Mouse (Mus musculus) heart, postnatal 10 days (tissue): Measurements from ENCODE around the gene Synj2bp. TPM values are rescaled to one million over a fixed set of nuclear protein-coding genes. Genes with fewer than 3 reads are reported as not detected.
"Not testable (repeated sequence)": the region's sequence is repeated elsewhere in the genome, so short reads cannot be mapped to it uniquely, and the experiment has no call there.

Source experiments
- DNase-seq, 2 experiments: peaks; one replicate each; pipeline ENCODE4 v3.0.0; 2021
- intact Hi-C: fragments of 180-260 bp; cut with DNase I; formaldehyde crosslinking; loops from one replicate; pipeline ENCODE4 v1.15.1; 2025
- total RNA-seq, 2 experiments: library from RNA; stranded (reverse); gene quantifications; 2 replicates each; pipeline ENCODE4 v1.2.3; 2021

Synj2bp gene
- 10 to 100 TPM; 35.9 to 43.0 TPM for total RNA-seq

GRCm38 (mm10) chr12:81532316-81533028 is at the start of gene Synj2bp, which contains the start of gene Gm20498:
Gene Synj2bp, minus strand, starts transcription at chr12:81532911.
Gene Gm20498, minus strand, starts transcription at chr12:81532905.
- peak; percentile 89 for DNase-seq
- intact Hi-C loops: loop anchor here (2.0 kb wide), 1 partner anchor 62 kb away; the partner anchor contains the start of gene Med6

GRCm38 (mm10) chr12:81568374-81568773 is 35.7 kb upstream of the Synj2bp start, which contains the start of gene Adam21:
Gene Adam21, minus strand, starts transcription at chr12:81568474.
- intact Hi-C loops: no loop called here
- no peak for DNase-seq

- intact Hi-C loops: no loop called here
- no peak for DNase-seq
Observed at GRCm38 (mm10) chr12:81567931-81568330, 35.2 kb upstream of the Synj2bp start.

- intact Hi-C loops: no loop called here
- no peak for DNase-seq
Observed at GRCm38 (mm10) chr12:81564173-81564572, 31.5 kb upstream of the Synj2bp start.

GRCm38 (mm10) chr12:81549286-81549685 is 16.6 kb upstream of the Synj2bp start:
- no peak for DNase-seq
- intact Hi-C loops: no loop called here

GRCm38 (mm10) chr12:81547163-81547562 is 14.5 kb upstream of the Synj2bp start:
- intact Hi-C loops: no loop called here
- DNase-seq: no peak

- intact Hi-C loops: loop anchor here (2.0 kb wide), 1 partner anchor 62 kb away; the partner anchor contains the start of gene Med6
- peak in 1 of 2 experiments; percentile 4 for DNase-seq
Observed at GRCm38 (mm10) chr12:81533029-81533419, 313 bp upstream of the Synj2bp start.

GRCm38 (mm10) chr12:81530587-81530986 is 2.1 kb downstream of the Synj2bp start:
- intact Hi-C loops, DNase-seq: not testable (repeated sequence)

- intact Hi-C loops, DNase-seq: not testable (repeated sequence)
Observed at GRCm38 (mm10) chr12:81496906-81497305, 35.8 kb downstream of the Synj2bp start.

- intact Hi-C loops: no loop called here
- DNase-seq: no peak
Observed at GRCm38 (mm10) chr12:81490491-81490890, 42.2 kb downstream of the Synj2bp start.

GRCm38 (mm10) chr12:81485311-81485710 is 47.4 kb downstream of the Synj2bp start:
- intact Hi-C loops: loop anchor here (5.0 kb wide), 1 partner anchor 112 kb away; the partner anchor contains the start of gene Med6
- no peak for DNase-seq

- DNase-seq: peak; percentile 93
- intact Hi-C loops: loop anchor here (5.0 kb wide), 1 partner anchor 113 kb away; the partner anchor contains the start of gene Med6
Observed at GRCm38 (mm10) chr12:81484727-81485191, 48.0 kb downstream of the Synj2bp start, which contains the start of gene Cox16. Gene Cox16, minus strand, starts transcription at chr12:81485127.

GRCm38 (mm10) chr12:81484212-81484611 is 48.5 kb downstream of the Synj2bp start:
- DNase-seq: no peak
- intact Hi-C loops: no loop called here

- intact Hi-C loops: no loop called here
- peak in 1 of 2 experiments; percentile 11 for DNase-seq
Observed at GRCm38 (mm10) chr12:81483656-81484055, 49.1 kb downstream of the Synj2bp start.

- DNase-seq, intact Hi-C loops: not testable (repeated sequence)
Observed at GRCm38 (mm10) chr12:81459051-81459450, 73.7 kb downstream of the Synj2bp start.

Other genes starting within 250 kb of the Synj2bp start
- gene Slc8a3, start 199.7 kb downstream of the Synj2bp start, total RNA-seq: under 1 TPM; 0.26 to 0.27 TPM
- gene Gm4787, start 153.4 kb downstream of the Synj2bp start, total RNA-seq: under 1 TPM; 0.45 to 0.55 TPM
- under 1 TPM; 0.74 to 0.89 TPM for gene Adam4, start 111.0 kb downstream of the Synj2bp start, total RNA-seq
- gene Cox16, start 47.8 kb downstream of the Synj2bp start, total RNA-seq: 10 to 100 TPM; 65.3 to 68.3 TPM
- gene Gm20498, start within 50 bp of the Synj2bp start, total RNA-seq: 10 to 100 TPM; 35.8 to 42.6 TPM
- under 1 TPM; 0.07 to 0.14 TPM for gene Adam21, start 35.6 kb upstream of the Synj2bp start, total RNA-seq
- gene Med6, start 62.1 kb upstream of the Synj2bp start, total RNA-seq: 10 to 100 TPM; 16.5 to 19.7 TPM
- gene Ttc9, start 98.3 kb upstream of the Synj2bp start, total RNA-seq: 1 to 10 TPM; 5.0 to 5.7 TPM
- gene Map3k9, start 248.3 kb upstream of the Synj2bp start, total RNA-seq: under 1 TPM; 0.26 to 0.45 TPM